Mouse (Mus musculus): ENCODE measurements around the gene Dnttip2. TPM values are rescaled to one million over a fixed set of nuclear protein-coding genes. Genes with fewer than 3 reads are reported as not detected.

Dnttip2 gene
- polyA plus RNA-seq, 1 experiment: 18.7 TPM

- H3K79me2 ChIP-seq (ENCODE audit: control insufficient read depth, insufficient read depth): no peaks in the 10 kb centered on the region
- no peak for TF ChIP-seq MYOG (IDR thresholded peaks at IDR 0.05; ENCODE audit: control insufficient read depth, extremely low read depth, insufficient read length)
- no peak for TF ChIP-seq MAX (IDR thresholded peaks at IDR 0.05)
- no peak for TF ChIP-seq CTCF (IDR thresholded peaks at IDR 0.05; ENCODE audit: control insufficient read depth, insufficient read depth, insufficient read length)
- no peak for TF ChIP-seq FOSL1 (IDR thresholded peaks at IDR 0.05; ENCODE audit: insufficient read depth, low read length, poor library complexity, severe bottlenecking)
- TF ChIP-seq MYOD1 (IDR thresholded peaks at IDR 0.05; ENCODE audit: control insufficient read depth, insufficient read length, low read depth): no peak
- TF ChIP-seq USF1 (IDR thresholded peaks at IDR 0.05; ENCODE audit: low read depth): no peak
- TF ChIP-seq CEBPB (IDR thresholded peaks at IDR 0.05; ENCODE audit: low read depth): no peak
- H3K36me3 ChIP-seq (ENCODE audit: control insufficient read depth, insufficient read depth): no peaks in the 10 kb centered on the region
- H3K27me3 ChIP-seq (ENCODE audit: control insufficient read depth, insufficient read depth, insufficient read length): no peaks in the 10 kb centered on the region
- no peaks in the 10 kb centered on the region for H3K79me3 ChIP-seq (ENCODE audit: low read depth)
- no peak overlapping the region for H3K4me3 ChIP-seq (ENCODE audit: insufficient read depth, poor library complexity, severe bottlenecking)
- H3ac ChIP-seq (ENCODE audit: control insufficient read depth, insufficient read length, low read depth): no peak overlapping the region
Observed at GRCm38 (mm10) chr3:122313936-122314335, 39.7 kb downstream of the Dnttip2 start.

GRCm38 (mm10) chr3:122316621-122317020 lies 42.4 kb downstream of the Dnttip2 start:
- Histone ChIP-seq H3K36me3 (ENCODE audit: control insufficient read depth, insufficient read depth) (no peaks in the 10 kb centered on the region), H3ac (ENCODE audit: control insufficient read depth, insufficient read length, low read depth) (peak overlapping the region; percentile 49), H3K4me3 (ENCODE audit: insufficient read depth, poor library complexity, severe bottlenecking) (no peak overlapping the region), H3K79me3 (ENCODE audit: low read depth) (no peaks in the 10 kb centered on the region), H3K27me3 (ENCODE audit: control insufficient read depth, insufficient read depth, insufficient read length) (no peaks in the 10 kb centered on the region), H3K79me2 (ENCODE audit: control insufficient read depth, insufficient read depth) (no peaks in the 10 kb centered on the region)
- TF ChIP-seq CEBPB (IDR thresholded peaks at IDR 0.05; ENCODE audit: low read depth) (no peak), CTCF (IDR thresholded peaks at IDR 0.05; ENCODE audit: control insufficient read depth, insufficient read depth, insufficient read length) (no peak)

GRCm38 (mm10) chr3:122317339-122317738 lies 43.2 kb downstream of the Dnttip2 start:
- no peak overlapping the region for H3K4me3 ChIP-seq (ENCODE audit: insufficient read depth, poor library complexity, severe bottlenecking)
- no peaks in the 10 kb centered on the region for H3K27me3 ChIP-seq (ENCODE audit: control insufficient read depth, insufficient read depth, insufficient read length)
- no peaks in the 10 kb centered on the region for H3K79me3 ChIP-seq (ENCODE audit: low read depth)
- no peaks in the 10 kb centered on the region for H3K79me2 ChIP-seq (ENCODE audit: control insufficient read depth, insufficient read depth)
- no peaks in the 10 kb centered on the region for H3K36me3 ChIP-seq (ENCODE audit: control insufficient read depth, insufficient read depth)
- H3ac ChIP-seq (ENCODE audit: control insufficient read depth, insufficient read length, low read depth): no peak overlapping the region
- no peak for TF ChIP-seq MAX (IDR thresholded peaks at IDR 0.05)
- TF ChIP-seq CTCF (IDR thresholded peaks at IDR 0.05; ENCODE audit: control insufficient read depth, insufficient read depth, insufficient read length): no peak
- no peak for TF ChIP-seq MYOD1 (IDR thresholded peaks at IDR 0.05; ENCODE audit: control insufficient read depth, insufficient read length, low read depth)
- no peak for TF ChIP-seq CEBPB (IDR thresholded peaks at IDR 0.05; ENCODE audit: low read depth)
- no peak for TF ChIP-seq USF1 (IDR thresholded peaks at IDR 0.05; ENCODE audit: low read depth)
- no peak for TF ChIP-seq MYOG (IDR thresholded peaks at IDR 0.05; ENCODE audit: control insufficient read depth, extremely low read depth, insufficient read length)

- H3K79me2 ChIP-seq (ENCODE audit: control insufficient read depth, insufficient read depth): no peaks in the 10 kb centered on the region
- no peak for TF ChIP-seq CEBPB (IDR thresholded peaks at IDR 0.05; ENCODE audit: low read depth)
- peak; percentile 60 for TF ChIP-seq MAX (IDR thresholded peaks at IDR 0.05)
- H3K79me3 ChIP-seq (ENCODE audit: low read depth): no peaks in the 10 kb centered on the region
- no peak overlapping the region for H3K4me3 ChIP-seq (ENCODE audit: insufficient read depth, poor library complexity, severe bottlenecking)
- no peaks in the 10 kb centered on the region for H3K36me3 ChIP-seq (ENCODE audit: control insufficient read depth, insufficient read depth)
- no peak overlapping the region for H3ac ChIP-seq (ENCODE audit: control insufficient read depth, insufficient read length, low read depth)
- no peaks in the 10 kb centered on the region for H3K27me3 ChIP-seq (ENCODE audit: control insufficient read depth, insufficient read depth, insufficient read length)
Observed at GRCm38 (mm10) chr3:122322226-122322625, 48.0 kb downstream of the Dnttip2 start.

- TF ChIP-seq FOSL1 (IDR thresholded peaks at IDR 0.05; ENCODE audit: insufficient read depth, low read length, poor library complexity, severe bottlenecking) (no peak), CEBPB (IDR thresholded peaks at IDR 0.05; ENCODE audit: low read depth) (no peak), CTCF (IDR thresholded peaks at IDR 0.05; ENCODE audit: control insufficient read depth, insufficient read depth, insufficient read length) (no peak), USF1 (IDR thresholded peaks at IDR 0.05; ENCODE audit: low read depth) (no peak), MAX (IDR thresholded peaks at IDR 0.05) (no peak), MYOG (IDR thresholded peaks at IDR 0.05; ENCODE audit: control insufficient read depth, extremely low read depth, insufficient read length) (no peak), MYOD1 (IDR thresholded peaks at IDR 0.05; ENCODE audit: control insufficient read depth, insufficient read length, low read depth) (no peak)
- no peaks in the 10 kb centered on the region for H3K79me3 ChIP-seq (ENCODE audit: low read depth)
- H3K27me3 ChIP-seq (ENCODE audit: control insufficient read depth, insufficient read depth, insufficient read length): no peaks in the 10 kb centered on the region
- H3K79me2 ChIP-seq (ENCODE audit: control insufficient read depth, insufficient read depth): no peaks in the 10 kb centered on the region
- H3ac ChIP-seq (ENCODE audit: control insufficient read depth, insufficient read length, low read depth): no peak overlapping the region
- H3K4me3 ChIP-seq (ENCODE audit: insufficient read depth, poor library complexity, severe bottlenecking): no peak overlapping the region
- no peaks in the 10 kb centered on the region for H3K36me3 ChIP-seq (ENCODE audit: control insufficient read depth, insufficient read depth)
Observed at GRCm38 (mm10) chr3:122323841-122324240, 49.7 kb downstream of the Dnttip2 start.

GRCm38 (mm10) chr3:122324528-122324927 lies 50.3 kb downstream of the Dnttip2 start:
- TF ChIP-seq FOSL1 (IDR thresholded peaks at IDR 0.05; ENCODE audit: insufficient read depth, low read length, poor library complexity, severe bottlenecking): no peak
- no peak for TF ChIP-seq CEBPB (IDR thresholded peaks at IDR 0.05; ENCODE audit: low read depth)
- TF ChIP-seq MYOG (IDR thresholded peaks at IDR 0.05; ENCODE audit: control insufficient read depth, extremely low read depth, insufficient read length): no peak
- TF ChIP-seq USF1 (IDR thresholded peaks at IDR 0.05; ENCODE audit: low read depth): no peak
- TF ChIP-seq CTCF (IDR thresholded peaks at IDR 0.05; ENCODE audit: control insufficient read depth, insufficient read depth, insufficient read length): no peak
- no peak for TF ChIP-seq MAX (IDR thresholded peaks at IDR 0.05)
- TF ChIP-seq MYOD1 (IDR thresholded peaks at IDR 0.05; ENCODE audit: control insufficient read depth, insufficient read length, low read depth): no peak
- no peaks in the 10 kb centered on the region for H3K79me2 ChIP-seq (ENCODE audit: control insufficient read depth, insufficient read depth)
- H3K79me3 ChIP-seq (ENCODE audit: low read depth): no peaks in the 10 kb centered on the region
- no peaks in the 10 kb centered on the region for H3K36me3 ChIP-seq (ENCODE audit: control insufficient read depth, insufficient read depth)
- no peaks in the 10 kb centered on the region for H3K27me3 ChIP-seq (ENCODE audit: control insufficient read depth, insufficient read depth, insufficient read length)
- no peak overlapping the region for H3ac ChIP-seq (ENCODE audit: control insufficient read depth, insufficient read length, low read depth)
- H3K4me3 ChIP-seq (ENCODE audit: insufficient read depth, poor library complexity, severe bottlenecking): no peak overlapping the region
